Mouse (Mus musculus) bone marrow macrophage, adult 2 months (primary cell): ENCODE measurements at regions not wholly inside any gene's neighbourhood (a gene's known extent, or its start where the extent isn't known, plus 50 kb on each side); places are given as distances from the start of the nearest gene placed in this dataset.

Experiments
- CTCF ChIP-seq: IDR thresholded peaks from 2 replicates; pipeline ENCODE4 v1.5.1; 2012; ENCODE audit warnings: low read depth, mild to moderate bottlenecking, low read length, moderate library complexity
- POLR2A ChIP-seq: IDR thresholded peaks from 2 replicates; pipeline ENCODE4 v1.6.1; 2012; ENCODE audit warnings: mild to moderate bottlenecking, low read depth, low read length, borderline replicate concordance

DNA sequence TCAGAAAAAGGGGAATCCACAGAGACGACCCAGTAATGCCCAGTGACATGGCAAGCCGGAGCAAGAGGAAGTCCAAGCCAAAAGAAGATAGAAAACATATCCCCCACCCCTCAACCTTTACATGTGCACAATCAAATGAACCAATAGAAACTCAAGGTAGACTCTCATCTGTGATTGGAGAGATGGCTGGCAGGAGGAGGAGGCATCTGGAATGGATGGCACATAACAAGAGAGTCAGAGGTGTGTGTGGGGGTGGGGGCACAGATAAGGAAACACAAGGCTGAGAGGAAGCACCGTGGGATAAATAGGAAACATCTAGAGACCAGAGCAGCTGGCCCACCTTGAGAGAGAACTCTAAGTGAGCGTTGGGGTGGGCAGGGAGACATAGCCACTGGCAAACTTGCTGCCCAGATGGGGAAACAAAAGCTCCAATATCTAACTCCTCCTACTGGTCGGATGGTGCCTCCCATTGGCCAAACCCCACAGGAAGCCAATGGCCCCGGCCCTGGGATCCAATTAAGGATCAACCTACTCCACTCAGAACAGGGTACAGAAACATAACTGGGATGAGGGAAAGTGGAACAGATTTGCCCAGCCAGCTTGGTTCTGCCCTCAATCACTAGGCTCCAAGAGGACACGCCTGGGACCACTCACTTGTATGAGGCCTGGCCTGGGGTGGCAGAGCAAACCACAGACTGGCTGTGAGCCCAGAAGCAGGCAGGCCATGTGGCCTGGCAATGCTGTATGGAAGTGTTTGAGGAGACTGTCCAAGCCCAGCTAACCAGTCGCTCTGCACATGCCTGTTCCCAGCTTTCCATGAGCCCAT, 357.9 kb downstream of the Bcor start:
- no peak for TF ChIP-seq CTCF
- no peak for TF ChIP-seq POLR2A
